Mouse (Mus musculus): Measurements from ENCODE around the gene Fbxl12. TPM values are rescaled to one million over a fixed set of nuclear protein-coding genes. Genes with fewer than 3 reads are reported as not detected.
A peak's percentile ranks its signal among the peaks of the same experiment; 100 is the strongest.

The Fbxl12 gene
- 6.5 and 8.2 TPM in 2 replicates for total RNA-seq (2017)

GRCm38 (mm10) chr9:20644360-20645081 lies at the start of gene Fbxl12:
Gene Fbxl12, minus strand, starts transcription at chr9:20644767.
- peak; percentile 66 for ATAC-seq (replicated peaks; ENCODE audit: low read depth, poor library complexity, severe bottlenecking)

GRCm38 (mm10) chr9:20692863-20693262 lies 48.3 kb upstream of the Fbxl12 start:
- ATAC-seq (replicated peaks; ENCODE audit: low read depth, poor library complexity, severe bottlenecking), result no peak

DNA sequence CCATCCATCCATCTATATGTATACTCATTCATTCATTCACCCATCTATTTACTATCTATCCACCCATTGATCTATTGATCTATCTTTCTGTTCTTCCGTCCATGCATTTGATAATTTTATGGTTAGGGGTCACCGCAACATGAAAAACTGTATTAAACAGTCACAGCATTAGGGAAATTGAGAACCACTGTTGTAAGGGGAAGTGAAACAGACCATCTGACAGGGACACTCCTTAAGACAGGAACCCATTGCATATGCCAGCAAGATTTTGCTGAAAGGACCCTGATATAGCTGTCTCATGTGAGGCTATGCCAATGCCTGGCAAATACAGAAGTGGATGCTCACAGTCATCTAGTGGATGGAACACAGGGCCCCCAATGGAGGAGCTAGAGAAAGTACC lies 45.9 kb upstream of the Fbxl12 start:
- ATAC-seq (replicated peaks; ENCODE audit: low read depth, poor library complexity, severe bottlenecking), result 0 out of 2 replicates have a peak, but pooled peaks have one; percentile 60

DNA sequence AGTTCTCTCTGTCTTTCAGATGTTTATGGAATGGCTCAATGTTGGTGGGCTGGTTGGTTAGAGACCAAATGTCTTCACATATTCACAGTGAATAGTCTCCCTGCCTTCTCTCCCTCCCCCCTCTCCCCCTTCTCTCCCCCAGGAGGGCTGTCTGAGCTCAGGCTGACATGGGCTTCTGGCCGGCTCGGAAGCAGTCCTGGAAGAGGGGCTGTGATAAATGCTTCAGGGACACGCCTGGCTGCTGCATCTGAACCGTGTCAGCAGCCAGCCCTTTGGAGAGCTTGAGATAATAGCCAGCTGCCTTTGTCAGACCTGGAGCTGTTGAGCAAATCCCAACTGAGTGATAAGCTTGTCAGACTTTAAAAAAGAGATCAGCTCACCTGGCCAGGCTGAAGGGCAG lies 45.3 kb upstream of the Fbxl12 start:
- no peak for ATAC-seq (replicated peaks; ENCODE audit: low read depth, poor library complexity, severe bottlenecking)

GRCm38 (mm10) chr9:20689403-20689802 lies 44.8 kb upstream of the Fbxl12 start:
- ATAC-seq (replicated peaks; ENCODE audit: low read depth, poor library complexity, severe bottlenecking), result no peak

GRCm38 (mm10) chr9:20685081-20685861 lies 40.7 kb upstream of the Fbxl12 start:
- no peak for ATAC-seq (replicated peaks; ENCODE audit: low read depth, poor library complexity, severe bottlenecking)

GRCm38 (mm10) chr9:20682389-20682722 lies 37.8 kb upstream of the Fbxl12 start:
- ATAC-seq (replicated peaks; ENCODE audit: low read depth, poor library complexity, severe bottlenecking), result no peak

GRCm38 (mm10) chr9:20681546-20682388 lies 37.2 kb upstream of the Fbxl12 start:
- no peak for ATAC-seq (replicated peaks; ENCODE audit: low read depth, poor library complexity, severe bottlenecking)

DNA sequence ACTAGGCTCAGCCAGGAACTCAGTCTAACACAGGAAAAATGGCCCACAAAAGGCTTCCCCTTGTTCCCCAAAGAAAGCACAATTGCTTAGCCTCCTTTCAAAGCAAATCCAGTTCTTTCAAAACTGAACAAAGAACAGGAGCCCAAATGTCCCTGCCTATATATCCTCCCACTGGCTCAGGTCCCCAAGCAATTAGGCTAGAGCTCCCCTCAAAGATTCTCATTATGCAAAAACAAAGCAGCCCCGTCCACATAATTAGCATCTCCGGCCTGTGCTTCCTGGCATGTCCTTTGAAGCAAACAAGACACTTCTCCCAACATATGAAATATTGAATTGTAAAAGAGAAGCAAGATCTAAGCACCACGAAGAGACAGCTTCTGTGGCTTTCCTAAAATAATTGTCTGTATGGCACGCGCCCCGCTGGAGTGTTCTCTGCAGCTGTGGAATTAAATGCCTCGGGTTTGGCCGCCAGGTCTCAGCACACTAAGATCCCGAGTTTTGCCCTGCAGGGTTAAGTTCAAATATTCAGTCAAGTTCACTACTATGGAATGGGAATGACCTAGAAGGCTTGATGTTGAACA lies 35.9 kb upstream of the Fbxl12 start:
- ATAC-seq (replicated peaks; ENCODE audit: low read depth, poor library complexity, severe bottlenecking), result no peak

GRCm38 (mm10) chr9:20677892-20678291 lies 33.3 kb upstream of the Fbxl12 start:
- ATAC-seq (replicated peaks; ENCODE audit: low read depth, poor library complexity, severe bottlenecking), result no peak

GRCm38 (mm10) chr9:20672047-20672446 lies 27.5 kb upstream of the Fbxl12 start:
- peak; percentile 42; the same call in 1 of the 2 replicates for ATAC-seq (replicated peaks; ENCODE audit: low read depth, poor library complexity, severe bottlenecking)

DNA sequence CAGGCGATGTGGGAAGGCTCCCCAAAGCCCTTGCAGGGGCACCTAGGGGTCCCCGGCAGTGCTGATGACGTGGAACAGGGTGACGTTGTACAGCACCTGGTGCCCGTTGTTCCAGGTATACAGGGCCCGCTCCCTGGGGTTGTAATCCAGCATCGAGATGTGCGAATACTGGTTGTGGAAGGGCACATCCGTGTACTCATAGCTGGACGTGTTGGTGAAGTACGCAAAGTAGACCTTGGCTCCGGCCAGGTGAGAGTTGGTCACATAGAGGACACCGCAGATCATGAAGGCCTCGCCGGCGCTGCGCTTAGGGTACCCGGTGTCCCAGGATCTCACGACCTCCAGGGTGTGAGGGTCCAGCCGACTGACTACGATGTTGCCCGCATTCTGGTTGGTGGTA lies 23.5 kb upstream of the Fbxl12 start:
- ATAC-seq (replicated peaks; ENCODE audit: low read depth, poor library complexity, severe bottlenecking), result no peak

GRCm38 (mm10) chr9:20666510-20667034 lies 22.0 kb upstream of the Fbxl12 start:
- ATAC-seq (replicated peaks; ENCODE audit: low read depth, poor library complexity, severe bottlenecking), result peak; percentile 48; the same call in 1 of the 2 replicates

DNA sequence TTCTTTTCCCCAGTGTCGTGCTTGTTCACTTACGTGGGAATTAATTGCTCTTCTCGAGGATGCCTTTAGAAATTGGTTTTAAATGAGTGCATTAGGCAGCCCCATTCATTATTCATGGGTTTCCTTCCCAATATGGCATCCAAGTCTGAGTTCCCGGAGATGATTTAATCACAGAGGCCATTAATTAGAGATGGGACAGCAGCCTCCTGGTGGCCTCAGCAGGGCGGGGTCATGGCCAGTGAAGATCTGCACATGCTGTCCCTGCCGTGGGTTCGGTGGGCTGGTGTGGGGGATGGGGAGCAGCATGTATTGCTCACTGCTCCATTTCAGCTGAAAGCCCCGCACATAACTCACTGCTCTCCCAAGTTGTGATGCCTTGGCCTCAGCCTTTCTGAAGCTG lies 21.4 kb upstream of the Fbxl12 start:
- ATAC-seq (replicated peaks; ENCODE audit: low read depth, poor library complexity, severe bottlenecking), result no peak

DNA sequence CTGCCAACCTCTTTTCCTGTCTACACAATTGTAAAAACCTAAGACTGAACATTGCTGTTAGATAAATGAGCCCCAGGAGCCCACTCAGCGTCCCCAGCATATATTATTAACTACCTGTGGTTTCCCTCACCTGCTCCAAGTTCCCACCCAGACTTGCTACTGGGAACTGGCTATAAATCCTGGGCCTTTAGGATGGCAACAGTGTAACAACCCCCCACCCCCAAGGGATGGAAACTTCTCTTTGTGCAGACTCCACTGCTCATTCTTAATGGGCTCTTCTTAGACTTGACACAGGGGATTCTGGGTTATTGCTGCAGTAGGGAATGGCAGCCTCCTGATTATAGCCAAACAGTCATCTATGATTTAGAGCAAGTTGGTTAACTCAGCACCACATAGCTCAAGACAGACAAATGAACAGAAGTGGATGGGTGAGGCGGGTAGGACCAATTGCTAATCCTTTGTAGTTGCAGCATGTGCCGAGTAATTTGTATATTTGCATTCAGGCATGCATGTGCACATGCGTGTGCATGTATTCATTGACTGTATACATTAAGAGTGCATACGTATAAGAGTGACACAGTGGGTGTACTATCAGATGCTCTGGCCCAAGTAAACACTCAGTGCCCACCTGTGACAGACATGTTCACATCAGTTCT lies 20.5 kb upstream of the Fbxl12 start:
- ATAC-seq (replicated peaks; ENCODE audit: low read depth, poor library complexity, severe bottlenecking), result no peak

GRCm38 (mm10) chr9:20664366-20664765 lies 19.8 kb upstream of the Fbxl12 start:
- no peak for ATAC-seq (replicated peaks; ENCODE audit: low read depth, poor library complexity, severe bottlenecking)

GRCm38 (mm10) chr9:20663956-20664355 lies 19.4 kb upstream of the Fbxl12 start:
- no peak for ATAC-seq (replicated peaks; ENCODE audit: low read depth, poor library complexity, severe bottlenecking)

DNA sequence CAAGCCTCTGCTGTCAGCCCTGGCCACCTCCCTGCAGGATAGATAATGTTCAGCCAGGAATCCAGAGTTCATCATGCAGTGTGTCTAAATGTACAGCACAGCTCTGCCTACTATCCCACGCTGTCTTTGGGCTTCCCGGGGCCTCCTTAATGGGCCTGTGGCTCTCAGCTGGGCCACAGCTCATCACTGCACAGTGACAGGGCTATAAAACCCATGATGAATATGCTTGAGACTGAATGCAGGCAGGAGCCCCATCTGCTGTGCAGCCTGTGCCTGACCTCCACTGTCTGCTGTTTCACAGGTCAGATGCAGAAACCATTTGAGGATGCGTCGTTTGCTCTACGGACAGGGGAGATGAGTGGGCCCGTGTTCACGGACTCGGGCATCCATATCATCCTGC lies 18.3 kb upstream of the Fbxl12 start:
- ATAC-seq (replicated peaks; ENCODE audit: low read depth, poor library complexity, severe bottlenecking), result no peak

- peak; percentile 75 for ATAC-seq (replicated peaks; ENCODE audit: low read depth, poor library complexity, severe bottlenecking)
Measured at GRCm38 (mm10) chr9:20662325-20662724, 17.8 kb upstream of the Fbxl12 start.

DNA sequence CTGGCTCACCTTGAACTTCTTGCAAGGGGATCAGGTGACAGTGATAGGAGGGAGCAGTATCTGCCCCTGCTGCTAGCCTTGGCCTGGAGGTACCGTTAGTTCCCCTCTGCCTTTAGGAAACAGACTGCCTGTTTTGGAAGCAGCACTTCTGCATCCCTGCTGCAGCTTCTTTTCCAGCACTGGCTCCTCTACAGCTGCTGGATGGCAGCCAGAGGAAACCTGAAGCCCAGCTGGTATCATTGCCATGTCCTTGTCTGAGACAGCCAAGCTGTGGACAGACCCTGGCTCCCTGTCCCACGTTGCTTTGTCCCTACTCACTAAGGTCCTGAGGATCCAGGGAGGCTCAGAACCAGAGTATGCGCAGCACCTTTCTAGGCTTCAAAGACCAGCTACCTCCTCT lies 13.0 kb upstream of the Fbxl12 start:
- no peak for ATAC-seq (replicated peaks; ENCODE audit: low read depth, poor library complexity, severe bottlenecking)

Data from common myeloid progenitor, adult 5-6 weeks (primary cell).